Mouse (Mus musculus): ENCODE results near the gene Mrpl48. TPM values are rescaled to one million over a fixed set of nuclear protein-coding genes. Genes with fewer than 3 reads are reported as not detected.
A peak's percentile ranks its signal among the peaks of the same experiment; 100 is the strongest.

Gene Mrpl48
- total RNA-seq, 1 experiment from 2014 or later: 20.6 TPM

DNA sequence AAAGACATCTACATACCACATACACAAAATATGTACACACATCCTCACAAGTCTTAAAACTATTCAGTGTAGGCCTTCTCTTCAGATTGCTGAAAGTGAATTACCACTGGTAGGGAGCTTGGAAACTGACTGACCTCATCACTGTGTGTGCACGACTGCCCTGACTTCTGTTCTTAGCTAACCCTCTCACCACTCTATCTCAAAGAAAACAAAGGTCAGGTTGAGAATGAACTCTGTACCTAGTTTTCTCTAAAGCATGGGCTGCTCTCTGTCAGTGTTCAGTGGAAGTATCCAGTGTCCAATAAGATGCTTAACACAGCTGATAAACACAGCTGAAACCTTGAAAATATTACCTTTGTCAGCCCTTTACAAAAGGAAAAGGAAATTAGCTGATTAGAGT lies 63.7 kb downstream of the Mrpl48 start:
- no peak for ATAC-seq (replicated peaks; ENCODE audit: insufficient number of reproducible peaks, low FRiP score, low TSS enrichment, poor library complexity, severe bottlenecking)

GRCm38 (mm10) chr7:100539516-100539915 lies 68.6 kb downstream of the Mrpl48 start:
- peak; percentile 54 for ATAC-seq (replicated peaks; ENCODE audit: insufficient number of reproducible peaks, low FRiP score, low TSS enrichment, poor library complexity, severe bottlenecking)

GRCm38 (mm10) chr7:100537519-100537902 lies 70.6 kb downstream of the Mrpl48 start:
- ATAC-seq (replicated peaks; ENCODE audit: insufficient number of reproducible peaks, low FRiP score, low TSS enrichment, poor library complexity, severe bottlenecking): no peak

DNA sequence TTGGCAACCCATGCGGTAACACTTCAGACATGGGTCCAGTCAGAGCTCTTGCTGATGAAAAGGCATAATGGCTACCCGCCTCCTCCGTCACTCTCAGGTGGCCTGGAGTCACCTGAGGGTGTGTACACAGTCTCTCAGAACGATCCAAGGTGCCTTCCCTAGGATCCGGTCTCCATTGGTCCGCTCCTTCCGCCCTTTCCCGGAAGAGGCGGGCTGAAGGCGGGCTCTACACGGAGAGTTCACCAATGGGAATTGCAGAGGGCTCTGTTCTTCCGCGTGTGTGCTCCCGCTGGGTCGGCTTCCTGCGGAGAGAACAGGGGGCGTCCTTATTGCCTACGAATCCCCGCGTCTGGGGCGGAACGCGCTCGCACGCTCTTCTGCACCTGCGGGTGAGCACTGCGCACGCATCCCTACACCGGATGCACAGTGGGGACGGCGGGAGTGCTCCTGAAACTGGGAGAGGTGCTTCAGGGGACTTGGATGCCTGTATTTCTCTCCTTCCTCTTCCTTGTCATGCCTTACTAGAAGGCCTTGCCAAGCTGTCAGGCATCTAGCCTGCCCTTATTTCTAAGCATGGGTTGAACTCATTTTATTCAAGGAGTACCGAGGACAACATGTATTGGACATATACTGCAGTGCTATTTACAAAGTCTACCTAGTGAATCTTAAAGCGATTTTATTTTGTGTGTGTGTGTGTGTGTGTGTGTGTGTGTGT lies 71.1 kb downstream of the Mrpl48 start, which contains the start of gene Coa4:
Coa4 (plus strand) TSS at position 268 of the 715 bp plus-strand sequence.
- ATAC-seq (replicated peaks; ENCODE audit: insufficient number of reproducible peaks, low FRiP score, low TSS enrichment, poor library complexity, severe bottlenecking): peak; percentile 98

DNA sequence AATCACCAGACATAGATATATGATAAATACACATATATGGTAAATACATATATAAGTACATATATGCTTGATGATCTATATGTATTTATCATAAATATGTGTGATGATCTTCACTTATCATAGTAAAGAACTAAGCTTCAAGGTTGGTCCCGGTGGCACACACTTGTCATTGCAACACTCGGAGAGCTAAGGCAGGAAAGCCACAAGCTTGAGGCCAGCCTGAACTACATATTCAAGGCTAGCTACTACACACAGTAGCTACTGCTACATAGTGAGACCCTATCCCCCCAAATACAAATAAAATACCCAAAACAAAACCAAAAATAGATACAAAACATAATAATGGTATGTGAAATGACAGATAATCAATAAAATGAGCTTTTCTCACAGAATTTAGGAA lies 72.3 kb downstream of the Mrpl48 start:
- no peak for ATAC-seq (replicated peaks; ENCODE audit: insufficient number of reproducible peaks, low FRiP score, low TSS enrichment, poor library complexity, severe bottlenecking)

DNA sequence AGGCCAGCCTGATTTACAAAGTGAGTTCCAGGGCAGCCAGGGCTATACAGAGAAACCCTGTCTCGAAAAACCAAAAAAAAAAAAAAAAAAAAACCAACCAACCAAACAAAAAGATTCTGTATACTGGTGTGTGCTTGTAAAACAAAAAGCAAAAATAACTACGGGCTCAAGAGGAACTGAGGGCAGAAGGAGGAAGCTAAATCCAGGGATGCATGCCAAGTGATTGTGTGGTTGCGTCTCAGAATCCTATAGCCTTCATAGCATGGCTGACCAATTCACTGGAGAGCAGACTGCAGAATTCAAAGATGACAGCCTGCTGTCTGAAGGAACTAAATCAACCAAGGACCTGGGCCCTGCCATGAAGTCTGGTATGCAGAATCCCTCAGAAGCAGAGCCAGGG lies 73.9 kb downstream of the Mrpl48 start:
- no peak for ATAC-seq (replicated peaks; ENCODE audit: insufficient number of reproducible peaks, low FRiP score, low TSS enrichment, poor library complexity, severe bottlenecking)

- no peak for ATAC-seq (replicated peaks; ENCODE audit: insufficient number of reproducible peaks, low FRiP score, low TSS enrichment, poor library complexity, severe bottlenecking)
Observed at GRCm38 (mm10) chr7:100533503-100533902, 74.6 kb downstream of the Mrpl48 start.

GRCm38 (mm10) chr7:100530766-100531165 lies 77.3 kb downstream of the Mrpl48 start:
- 0 out of 2 replicates have a peak, but pooled peaks have one; percentile 76 for ATAC-seq (replicated peaks; ENCODE audit: insufficient number of reproducible peaks, low FRiP score, low TSS enrichment, poor library complexity, severe bottlenecking)

GRCm38 (mm10) chr7:100524669-100525068 lies 83.4 kb downstream of the Mrpl48 start:
- no peak for ATAC-seq (replicated peaks; ENCODE audit: insufficient number of reproducible peaks, low FRiP score, low TSS enrichment, poor library complexity, severe bottlenecking)

DNA sequence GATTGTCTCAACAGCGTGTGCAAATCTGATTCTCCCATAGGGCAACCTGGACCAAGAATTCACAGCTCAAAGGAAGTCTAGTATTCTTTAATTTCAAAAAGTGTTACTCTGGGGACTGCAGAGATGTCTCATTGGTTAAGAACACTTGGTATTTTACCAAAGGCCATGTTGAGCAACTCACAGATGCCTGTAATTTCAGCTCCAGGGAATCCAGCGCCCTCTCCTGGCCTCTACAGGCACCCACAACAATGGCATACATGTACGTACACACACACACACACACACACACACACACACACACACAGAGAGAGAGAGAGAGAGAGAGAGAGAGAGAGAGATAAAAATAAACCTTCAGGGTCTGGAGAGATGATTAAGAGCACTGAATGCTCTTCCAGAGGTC lies 85.9 kb downstream of the Mrpl48 start:
- ATAC-seq (replicated peaks; ENCODE audit: insufficient number of reproducible peaks, low FRiP score, low TSS enrichment, poor library complexity, severe bottlenecking): no peak

GRCm38 (mm10) chr7:100520663-100521285 lies 87.3 kb downstream of the Mrpl48 start:
- ATAC-seq (replicated peaks; ENCODE audit: insufficient number of reproducible peaks, low FRiP score, low TSS enrichment, poor library complexity, severe bottlenecking): peak; percentile 96

- no peak for ATAC-seq (replicated peaks; ENCODE audit: insufficient number of reproducible peaks, low FRiP score, low TSS enrichment, poor library complexity, severe bottlenecking)
Observed at GRCm38 (mm10) chr7:100520204-100520603, 87.9 kb downstream of the Mrpl48 start.

DNA sequence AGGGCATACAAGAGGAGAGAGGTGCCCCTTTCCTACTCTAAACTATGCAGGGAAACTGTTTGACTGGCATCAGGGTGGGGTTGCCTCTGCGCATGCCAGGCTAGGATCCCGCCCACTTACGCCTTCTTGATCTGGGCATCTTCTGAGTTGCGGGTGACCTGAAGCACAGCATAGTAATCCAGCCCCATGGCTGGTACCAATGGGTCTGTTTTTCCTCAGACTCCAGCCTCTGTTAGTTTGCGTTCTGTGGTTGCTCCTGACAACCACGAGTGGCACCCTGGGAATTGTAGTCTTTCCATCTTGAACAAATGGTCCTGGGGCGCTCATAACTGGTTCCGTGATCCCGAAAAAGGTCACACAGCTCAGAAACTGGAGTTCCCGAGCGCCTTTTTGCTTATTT lies 93.5 kb downstream of the Mrpl48 start, which contains the start of gene Dnajb13:
Dnajb13 (minus strand) TSS at position 388 of the 400 bp plus-strand sequence.
- ATAC-seq (replicated peaks; ENCODE audit: insufficient number of reproducible peaks, low FRiP score, low TSS enrichment, poor library complexity, severe bottlenecking): no peak

DNA sequence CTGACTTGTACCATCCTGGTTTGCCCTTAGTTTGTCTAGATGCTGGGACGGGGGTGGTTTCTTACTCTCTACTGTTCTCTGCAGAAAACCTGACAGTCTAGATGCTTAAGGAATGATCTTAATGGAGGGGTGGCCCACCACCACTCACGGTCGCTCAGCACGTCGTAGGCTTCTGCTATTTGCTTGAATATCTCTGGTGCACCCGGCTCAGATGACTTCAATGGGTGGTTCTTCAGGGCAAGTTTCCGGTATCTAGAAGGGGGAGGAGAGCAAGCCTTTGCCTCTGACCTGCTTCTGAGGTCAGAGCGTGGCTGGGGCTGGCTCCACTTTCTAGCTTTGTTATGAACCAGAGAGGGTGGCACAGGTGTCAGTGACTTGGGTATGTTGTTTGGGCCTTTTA lies 96.5 kb downstream of the Mrpl48 start:
- ATAC-seq (replicated peaks; ENCODE audit: insufficient number of reproducible peaks, low FRiP score, low TSS enrichment, poor library complexity, severe bottlenecking): no peak

DNA sequence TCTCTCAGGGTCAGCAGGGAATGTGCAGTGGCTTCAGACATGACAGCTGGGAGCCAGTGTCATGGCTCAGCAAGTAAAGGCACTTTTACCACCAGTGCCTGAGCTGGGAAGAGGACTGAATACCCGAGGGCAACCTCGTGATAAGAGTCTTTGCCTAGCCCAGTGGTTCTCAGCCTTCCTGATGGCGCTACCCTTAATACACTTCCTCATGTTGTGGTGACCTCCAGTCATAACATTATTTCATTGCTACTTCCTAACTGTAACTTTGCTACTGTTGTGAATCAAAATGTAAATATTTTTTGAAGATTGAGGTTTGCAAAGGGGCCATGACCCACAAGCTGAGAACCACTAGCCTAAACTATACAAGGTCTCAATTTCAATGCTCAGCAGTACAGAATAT lies 99.4 kb downstream of the Mrpl48 start:
- peak; percentile 33; the same call in 1 of the 2 replicates for ATAC-seq (replicated peaks; ENCODE audit: insufficient number of reproducible peaks, low FRiP score, low TSS enrichment, poor library complexity, severe bottlenecking)

DNA sequence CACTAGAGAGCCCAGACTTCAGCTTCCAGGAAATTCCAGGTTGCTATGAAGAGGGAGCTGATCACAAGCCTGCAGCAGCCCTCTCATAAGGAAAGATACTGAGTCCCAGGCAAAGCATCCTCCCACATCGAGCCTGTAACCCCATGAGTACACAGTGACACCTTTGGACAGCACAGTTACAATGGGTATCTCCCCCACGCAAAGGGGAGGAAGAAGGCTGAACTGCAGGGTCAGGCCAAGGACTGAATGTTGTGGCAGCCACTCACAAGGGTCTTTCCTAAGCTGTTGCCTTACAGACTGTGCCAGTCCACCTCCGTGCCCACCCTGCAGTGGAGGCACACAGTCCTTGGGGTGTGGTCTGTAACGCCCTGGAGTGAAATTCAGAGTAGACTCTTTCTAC lies 101.6 kb downstream of the Mrpl48 start:
- no peak for ATAC-seq (replicated peaks; ENCODE audit: insufficient number of reproducible peaks, low FRiP score, low TSS enrichment, poor library complexity, severe bottlenecking)

GRCm38 (mm10) chr7:100504740-100505487 lies 103.2 kb downstream of the Mrpl48 start:
- ATAC-seq (replicated peaks; ENCODE audit: insufficient number of reproducible peaks, low FRiP score, low TSS enrichment, poor library complexity, severe bottlenecking): no peak

DNA sequence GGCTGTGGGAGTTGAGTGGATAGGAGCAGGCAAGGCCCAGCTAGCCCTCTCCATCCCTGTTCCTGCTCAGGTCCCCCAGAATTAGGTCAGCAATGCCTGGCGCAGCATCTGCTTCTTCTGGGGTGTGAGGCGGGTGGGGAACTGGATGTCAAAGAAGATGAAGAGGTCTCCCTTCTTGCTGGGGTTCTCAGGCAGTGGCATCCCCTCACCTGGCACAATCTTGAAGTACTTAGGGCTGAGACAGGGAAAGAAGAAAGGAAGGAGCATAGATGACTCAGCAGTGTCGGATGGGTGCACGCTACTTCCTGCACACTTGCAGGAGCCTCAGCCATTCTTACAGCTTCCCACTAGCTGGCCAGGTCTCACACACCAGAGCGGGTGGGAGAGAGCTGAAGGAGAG lies 105.0 kb downstream of the Mrpl48 start:
- peak; percentile 20 for ATAC-seq (replicated peaks; ENCODE audit: insufficient number of reproducible peaks, low FRiP score, low TSS enrichment, poor library complexity, severe bottlenecking)

DNA sequence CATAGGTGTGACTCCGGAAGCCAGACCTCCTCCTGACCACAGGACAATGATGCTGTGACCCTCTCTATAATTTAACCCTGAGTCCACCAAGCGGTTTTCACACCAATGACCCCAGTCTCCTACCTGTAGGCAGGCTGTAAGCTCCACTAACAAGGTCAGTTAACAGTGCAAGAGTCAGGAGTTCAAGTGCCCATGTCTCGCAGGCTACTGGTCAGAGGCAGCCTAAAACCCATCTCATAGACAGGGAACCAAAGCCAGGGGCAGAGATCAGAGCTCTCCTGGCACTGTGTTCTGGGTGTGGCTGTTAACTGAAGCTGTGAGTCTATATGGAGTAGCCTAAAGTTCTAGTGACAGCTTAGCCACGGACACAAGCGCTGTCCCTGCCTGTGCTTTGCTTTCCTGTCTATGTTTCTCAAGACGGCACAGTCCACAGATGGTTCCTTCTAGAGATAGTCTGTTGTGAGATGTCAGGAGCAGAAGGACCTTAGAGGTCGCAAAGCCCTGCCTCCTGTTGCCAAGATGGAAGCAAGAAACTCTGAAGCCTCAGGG lies 105.7 kb downstream of the Mrpl48 start:
- 0 out of 2 replicates have a peak, but pooled peaks have one; percentile 4 for ATAC-seq (replicated peaks; ENCODE audit: insufficient number of reproducible peaks, low FRiP score, low TSS enrichment, poor library complexity, severe bottlenecking)

Data from monocyte, adult 5-6 weeks (primary cell).